Mouse (Mus musculus) midbrain, embryonic 12.5 days (tissue): ENCODE results near the gene Six1. TPM values are rescaled to one million over a fixed set of nuclear protein-coding genes. Genes with fewer than 3 reads are reported as not detected.
A peak's percentile ranks its signal among the peaks of the same experiment; 100 is the strongest.

Source experiments
- ATAC-seq: fragments of 200-750 bp; cut with Nextera tagmentation; 2 replicates; pipeline ENCODE4 v1.8.0; 2017; ENCODE audit warnings: low read depth, moderate TSS enrichment, moderate library complexity; ENCODE audit not compliant: low FRiP score
- H3K27ac ChIP-seq: fragments of 300-500 bp; sonication (generic); replicated peaks from 2 replicates; pipeline ENCODE4 v1.5.1; 2016; ENCODE audit warnings: mild to moderate bottlenecking
- H3K27me3 ChIP-seq: fragments of 300-500 bp; sonication (generic); 2 replicates; pipeline ENCODE4 v1.6.1; 2016; ENCODE audit warnings: mild to moderate bottlenecking
- H3K36me3 ChIP-seq: fragments of 300-500 bp; sonication (generic); 2 replicates; pipeline ENCODE4 v1.6.1; 2016
- H3K4me1 ChIP-seq: fragments of 300-500 bp; sonication (generic); 2 replicates; pipeline ENCODE4 v1.6.1; 2016
- H3K4me2 ChIP-seq: fragments of 300-500 bp; sonication (generic); replicated peaks from 2 replicates; pipeline ENCODE4 v1.6.1; 2016; ENCODE audit warnings: mild to moderate bottlenecking, moderate library complexity
- H3K4me3 ChIP-seq: fragments of 300-500 bp; sonication (generic); 2 replicates; pipeline ENCODE4 v1.5.1; 2016; ENCODE audit warnings: mild to moderate bottlenecking
- H3K9ac ChIP-seq: fragments of 300-500 bp; sonication (generic); replicated peaks from 2 replicates; pipeline ENCODE4 v1.6.1; 2016; ENCODE audit warnings: mild to moderate bottlenecking, moderate library complexity
- H3K9me3 ChIP-seq: fragments of 300-500 bp; sonication (generic); 2 replicates; pipeline ENCODE4 v1.6.1; 2016; ENCODE audit warnings: mild to moderate bottlenecking
- WGBS: fragments of 180-500 bp; shearing (Covaris S2); methylation state at CpG from one replicate; pipeline ENCODE4 v1.1.7; 2016; 5-methylcytosine and 5-hydroxymethylcytosine counted together
- polyA plus RNA-seq: library from polyadenylated mRNA; unstranded; fragments of >200 nt; fragmentation: Nextera tagmentation; extraction: Ambion mirVana; gene quantifications from 2 replicates; pipeline ENCODE4 v1.2.1, GENCODE M21; 2016

Six1 gene
- polyA plus RNA-seq, 1 experiment from 2014 or later, result 13.6 TPM

- H3K9ac ChIP-seq, result no peak overlapping the region
- H3K4me2 ChIP-seq, result no peak overlapping the region
- H3K27me3 ChIP-seq, result peaks cover 82% of the 10 kb centered on the region
- H3K4me3 ChIP-seq, result 0 out of 2 replicates have a peak overlapping the region, but pooled peaks have one; percentile 9
- no peaks in the 10 kb centered on the region for H3K36me3 ChIP-seq
- H3K27ac ChIP-seq, result no peak overlapping the region
- peaks cover 5% of the 10 kb centered on the region; the same call in 1 of the 2 replicates for H3K4me1 ChIP-seq
- WGBS, result 1% methylated on average over 41 of the region's 41 CpGs
- ATAC-seq, result no peak
- H3K9me3 ChIP-seq, result no peaks in the 10 kb centered on the region
Observed at GRCm38 (mm10) chr12:73038992-73039938, 14.4 kb downstream of the Six1 start.

DNA sequence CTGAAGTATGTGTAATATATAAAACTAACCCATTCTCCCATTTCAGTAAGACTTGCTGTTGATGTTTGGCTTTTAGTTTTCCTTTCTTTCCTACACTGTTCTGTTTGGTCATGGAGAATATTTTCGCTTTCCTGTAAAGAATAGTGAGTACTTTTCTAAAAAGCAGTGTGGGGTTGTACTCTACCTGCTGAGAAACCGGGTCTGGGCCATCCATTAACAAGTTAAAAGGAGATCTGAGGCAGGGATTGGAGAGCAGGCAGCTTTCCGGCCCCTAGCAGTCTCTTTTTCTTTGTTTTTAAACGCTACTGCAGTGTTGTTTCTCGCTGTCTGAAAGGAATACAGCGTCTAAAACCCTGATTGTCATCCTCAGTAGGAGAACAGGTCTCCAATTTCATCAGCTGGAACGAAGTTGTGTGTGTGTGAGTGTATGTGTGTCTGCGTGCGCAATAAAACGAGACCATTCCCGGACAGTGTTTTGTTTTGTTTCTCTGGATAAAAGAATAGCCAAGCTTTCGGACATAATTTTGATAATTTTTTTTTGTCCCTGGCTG lies 15.2 kb downstream of the Six1 start:
- Histone ChIP-seq H3K4me1 (peaks cover 5% of the 10 kb centered on the region; the same call in 1 of the 2 replicates), H3K4me3 (no peak overlapping the region), H3K9ac (no peak overlapping the region), H3K4me2 (no peak overlapping the region), H3K36me3 (no peaks in the 10 kb centered on the region), H3K9me3 (no peaks in the 10 kb centered on the region), H3K27me3 (peaks cover 80% of the 10 kb centered on the region), H3K27ac (no peak overlapping the region)
- ATAC-seq, result no peak
- WGBS, result 2% methylated on average over 12 of the region's 12 CpGs

GRCm38 (mm10) chr12:73037385-73038160 lies 16.1 kb downstream of the Six1 start:
- H3K27ac ChIP-seq, result no peak overlapping the region
- ATAC-seq, result no peak
- peaks cover 5% of the 10 kb centered on the region; the same call in 1 of the 2 replicates for H3K4me1 ChIP-seq
- H3K4me3 ChIP-seq, result no peak overlapping the region
- H3K4me2 ChIP-seq, result no peak overlapping the region
- no peaks in the 10 kb centered on the region for H3K36me3 ChIP-seq
- H3K27me3 ChIP-seq, result peaks cover 82% of the 10 kb centered on the region
- no peak overlapping the region for H3K9ac ChIP-seq
- 6% methylated on average over 7 of the region's 7 CpGs for WGBS
- no peaks in the 10 kb centered on the region for H3K9me3 ChIP-seq

DNA sequence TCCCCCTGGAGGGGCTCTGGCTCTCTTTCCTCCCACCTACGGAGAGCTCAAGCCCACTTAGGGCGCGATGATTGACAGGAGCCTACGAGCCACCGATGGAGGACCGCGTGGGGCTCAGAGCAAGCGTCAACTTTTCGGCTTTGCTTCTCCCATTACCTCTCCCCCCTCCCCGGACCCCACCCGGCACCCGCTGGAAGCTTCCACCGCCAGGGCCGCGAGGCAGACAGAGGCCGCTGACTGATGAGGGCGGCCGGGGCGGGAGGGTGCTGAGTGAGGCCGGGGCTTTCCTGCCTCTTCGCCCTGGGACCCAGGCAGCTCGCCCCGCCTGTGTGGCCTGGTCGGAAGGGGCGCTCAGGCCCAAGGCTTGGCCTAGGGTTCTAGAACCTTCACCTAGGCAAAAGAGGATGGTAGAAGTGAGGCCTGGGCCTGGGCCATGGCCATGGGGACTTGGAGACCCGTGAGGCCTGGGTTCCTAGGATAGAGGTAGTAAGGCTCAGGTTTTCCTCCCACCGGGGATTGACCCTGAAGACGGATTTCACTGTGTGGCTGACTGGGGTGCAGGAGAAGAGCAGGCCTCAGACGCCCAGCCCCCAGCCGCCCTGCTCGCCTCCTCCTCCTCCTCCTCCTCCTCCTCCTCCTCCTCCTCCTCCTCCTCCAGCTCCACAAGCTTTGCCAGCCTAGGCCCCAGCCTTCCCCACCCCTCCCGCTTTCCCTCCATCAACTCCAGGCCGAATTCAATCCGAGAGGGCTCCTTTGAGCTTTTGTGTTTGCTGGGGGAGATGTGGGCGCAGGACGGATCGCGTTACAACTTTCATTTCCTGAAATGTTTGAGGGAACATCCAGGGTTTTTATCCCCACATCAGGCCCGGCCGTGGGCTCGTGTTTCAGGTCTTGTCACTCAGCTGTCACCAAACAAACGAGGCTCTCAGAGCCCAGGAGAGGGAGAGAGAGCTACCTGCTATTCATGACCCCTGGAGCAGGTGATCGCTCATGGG lies 18.5 kb downstream of the Six1 start:
- WGBS, result under 1% methylated on average over 38 of the region's 43 CpGs

GRCm38 (mm10) chr12:73032665-73033064 lies 21.0 kb downstream of the Six1 start:
- Histone ChIP-seq H3K36me3 (no peaks in the 10 kb centered on the region), H3K27me3 (peaks cover 64% of the 10 kb centered on the region), H3K9ac (no peak overlapping the region), H3K4me2 (no peak overlapping the region), H3K4me1 (peaks cover 5% of the 10 kb centered on the region; the same call in 1 of the 2 replicates), H3K4me3 (no peak overlapping the region), H3K9me3 (no peaks in the 10 kb centered on the region), H3K27ac (no peak overlapping the region)
- 65% methylated on average over 3 of the region's 3 CpGs for WGBS
- ATAC-seq, result no peak

More for the DNA sequence above, 18.5 kb downstream of the Six1 start:
- Histone ChIP-seq H3K27me3 (peaks cover 75% of the 10 kb centered on the region), H3K9ac (no peak overlapping the region), H3K36me3 (no peaks in the 10 kb centered on the region), H3K27ac (no peak overlapping the region), H3K9me3 (no peaks in the 10 kb centered on the region), H3K4me2 (0 out of 2 replicates have a peak overlapping the region, but pooled peaks have one; percentile 16), H3K4me3 (peak overlapping the region; percentile 5), H3K4me1 (peaks cover 5% of the 10 kb centered on the region; the same call in 1 of the 2 replicates)
- ATAC-seq, result no peak

GRCm38 (mm10) chr12:73031315-73031714 lies 22.4 kb downstream of the Six1 start:
- peaks cover 58% of the 10 kb centered on the region for H3K27me3 ChIP-seq

DNA sequence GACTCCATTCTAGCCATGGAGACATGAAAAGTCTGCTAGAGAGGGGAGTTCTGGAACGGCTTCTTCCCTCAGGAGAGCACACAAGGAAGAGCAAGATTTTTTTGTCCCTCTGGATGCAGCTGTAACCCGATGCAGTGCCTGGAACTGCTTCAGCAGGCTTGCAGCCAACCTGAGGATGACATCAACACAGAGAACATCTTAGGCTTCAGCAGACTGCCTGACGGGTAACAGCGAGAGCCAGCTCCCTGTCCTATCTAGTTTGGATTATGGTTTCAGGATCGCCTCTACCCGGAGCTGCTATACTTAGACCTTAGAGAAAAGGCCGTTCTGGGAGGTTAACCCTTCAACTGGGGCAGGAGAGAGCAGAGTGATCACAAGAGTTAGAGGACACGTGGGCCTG lies 28.2 kb downstream of the Six1 start:
- Histone ChIP-seq H3K36me3 (no peaks in the 10 kb centered on the region), H3K27me3 (peaks cover 20% of the 10 kb centered on the region), H3K9ac (no peak overlapping the region), H3K4me2 (no peak overlapping the region), H3K4me3 (no peak overlapping the region), H3K9me3 (no peaks in the 10 kb centered on the region), H3K4me1 (no peaks in the 10 kb centered on the region), H3K27ac (no peak overlapping the region)
- no peak for ATAC-seq
- WGBS, result 83% methylated on average over 8 of the region's 8 CpGs

More at GRCm38 (mm10) chr12:73031315-73031714, 22.4 kb downstream of the Six1 start:
- no peaks in the 10 kb centered on the region for H3K9me3 ChIP-seq
- H3K9ac ChIP-seq, result no peak overlapping the region
- no peak overlapping the region for H3K4me2 ChIP-seq
- H3K4me3 ChIP-seq, result no peak overlapping the region
- 65% methylated on average over 4 of the region's 4 CpGs for WGBS
- no peaks in the 10 kb centered on the region for H3K36me3 ChIP-seq
- no peak for ATAC-seq
- no peak overlapping the region for H3K27ac ChIP-seq
- peaks cover 5% of the 10 kb centered on the region; the same call in 1 of the 2 replicates for H3K4me1 ChIP-seq

GRCm38 (mm10) chr12:73020941-73021340 lies 32.7 kb downstream of the Six1 start:
- no peak for ATAC-seq
- no peak overlapping the region for H3K9ac ChIP-seq
- H3K9me3 ChIP-seq, result no peaks in the 10 kb centered on the region
- no peaks in the 10 kb centered on the region for H3K36me3 ChIP-seq
- no peak overlapping the region for H3K4me3 ChIP-seq
- H3K4me2 ChIP-seq, result no peak overlapping the region
- H3K4me1 ChIP-seq, result no peaks in the 10 kb centered on the region
- H3K27ac ChIP-seq, result no peak overlapping the region
- 9% methylated on average over 4 of the region's 4 CpGs for WGBS
- peaks cover 5% of the 10 kb centered on the region; the same call in 1 of the 2 replicates for H3K27me3 ChIP-seq

- Histone ChIP-seq H3K4me3 (no peak overlapping the region), H3K9me3 (no peaks in the 10 kb centered on the region), H3K36me3 (no peaks in the 10 kb centered on the region), H3K27ac (no peak overlapping the region), H3K27me3 (peaks cover 1% of the 10 kb centered on the region; the same call in 1 of the 2 replicates), H3K9ac (no peak overlapping the region), H3K4me2 (no peak overlapping the region), H3K4me1 (no peaks in the 10 kb centered on the region)
- WGBS, result 31% methylated on average over 3 of the region's 3 CpGs
- no peak for ATAC-seq
Observed at GRCm38 (mm10) chr12:73020422-73020821, 33.3 kb downstream of the Six1 start.

DNA sequence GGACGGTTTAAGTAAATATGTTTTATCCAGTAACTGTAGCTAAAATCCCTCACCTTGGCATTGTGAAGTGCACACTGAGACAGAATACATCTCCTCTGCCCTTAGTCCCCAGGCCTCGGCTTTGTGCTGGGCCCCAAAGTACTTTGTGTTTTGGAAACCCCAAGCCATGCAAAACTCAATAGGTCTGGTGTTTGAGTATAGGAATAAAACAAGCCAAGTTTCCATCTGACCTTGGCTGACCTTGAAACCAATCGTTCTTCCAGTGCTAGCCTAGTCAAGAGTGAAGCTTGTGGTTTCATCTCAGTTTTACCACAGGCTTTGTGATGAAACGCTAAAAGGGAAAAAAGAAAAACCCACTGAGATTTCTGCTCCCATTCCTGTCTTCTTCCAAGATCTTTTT lies 34.8 kb downstream of the Six1 start:
- Histone ChIP-seq H3K36me3 (no peaks in the 10 kb centered on the region), H3K9ac (no peak overlapping the region), H3K4me2 (no peak overlapping the region), H3K27me3 (no peaks in the 10 kb centered on the region; the same call in 1 of the 2 replicates), H3K9me3 (no peaks in the 10 kb centered on the region), H3K4me3 (no peak overlapping the region), H3K27ac (no peak overlapping the region), H3K4me1 (no peaks in the 10 kb centered on the region)
- WGBS, result 79% methylated on average over 4 of the region's 4 CpGs
- no peak for ATAC-seq

GRCm38 (mm10) chr12:73016171-73016570 lies 37.5 kb downstream of the Six1 start:
- Histone ChIP-seq H3K4me3 (no peak overlapping the region), H3K9me3 (no peaks in the 10 kb centered on the region), H3K9ac (no peak overlapping the region), H3K36me3 (no peaks in the 10 kb centered on the region), H3K4me1 (no peaks in the 10 kb centered on the region), H3K4me2 (no peak overlapping the region), H3K27me3 (no peaks in the 10 kb centered on the region), H3K27ac (no peak overlapping the region)
- no peak for ATAC-seq
- WGBS, result 87% methylated on average over 4 of the region's 4 CpGs
